Comparison of ENCODE assay signal across 11 mouse cellular contexts in the genomic region with DNA sequence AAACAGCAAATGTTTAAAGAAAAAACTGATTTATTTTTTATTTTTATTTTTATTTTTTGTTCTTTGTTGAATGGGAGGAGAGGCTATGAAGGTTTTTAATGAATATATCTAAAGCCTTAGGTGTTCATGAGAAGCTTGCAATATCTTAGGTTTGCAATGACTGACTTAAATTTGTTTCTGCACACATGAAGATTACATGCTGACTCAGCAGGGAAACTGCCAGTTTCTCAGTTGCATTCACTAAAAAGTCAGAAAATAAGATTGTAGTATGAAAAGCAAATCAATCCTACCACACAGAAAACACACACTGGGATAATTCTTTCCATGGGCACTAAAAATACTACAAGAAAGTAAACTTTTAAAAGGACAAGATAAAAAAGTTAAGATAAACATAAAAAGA. TPM values are rescaled to one million over a fixed set of nuclear protein-coding genes. Genes with fewer than 3 reads are reported as not detected.
DNase-seq lines count a peak whose midpoint lies in the region; ATAC-seq and TF ChIP-seq lines count a peak whose summit lies in the region.
"Had no signal": no experiment of that assay in that cellular context is flagged by ENCODE, and none has a peak within 500 bp of the region (broad histone marks: within the 10 kb centered on the region; RNA-seq: fewer than 3 reads in every experiment).

No protein-coding gene starts in this region.

- H3K4me3 ChIP-seq in forebrain, embryonic 12.5 days (replicated peaks) = no peak overlapping the region
- no peak overlapping the region for H3K4me3 ChIP-seq in forebrain, embryonic 13.5 days
- H3K4me3 ChIP-seq in midbrain, embryonic 10.5 days = no peak overlapping the region; the same call in 1 of the 2 replicates
- H3K4me3 ChIP-seq in midbrain, embryonic 15.5 days = no peak overlapping the region
- no peak overlapping the region for H3K4me3 ChIP-seq in ES-E14 (ENCODE audit: insufficient read depth in 1 of 2, low read depth in 1 of 2, low read length in 2 of 2, poor library complexity in 1 of 2, severe bottlenecking in 1 of 2)
- no peak overlapping the region for H3K4me3 ChIP-seq in hindbrain, postnatal 0 days (ENCODE audit: low read length)

- no peak for ATAC-seq in forebrain, embryonic 12.5 days (ENCODE audit: low FRiP score)
- ATAC-seq in forebrain, embryonic 13.5 days = no peak
- ATAC-seq in midbrain, embryonic 15.5 days (replicated peaks) = no peak
- no peak for ATAC-seq in hindbrain, postnatal 0 days

- H3K27me3 ChIP-seq in forebrain, embryonic 12.5 days = no peaks in the 10 kb centered on the region
- no peaks in the 10 kb centered on the region for H3K27me3 ChIP-seq in forebrain, embryonic 13.5 days
- peaks cover 56% of the 10 kb centered on the region for H3K27me3 ChIP-seq in midbrain, embryonic 10.5 days (ENCODE audit: low read depth, poor library complexity, severe bottlenecking)
- H3K27me3 ChIP-seq in midbrain, embryonic 15.5 days (replicated peaks) = no peaks in the 10 kb centered on the region
- no peaks in the 10 kb centered on the region for H3K27me3 ChIP-seq in hindbrain, postnatal 0 days (ENCODE audit: insufficient read depth, low read length)
- H3K27me3 ChIP-seq: embryonic facial prominence, embryonic 13.5 days; neural tube, embryonic 12.5 days had no signal

- H3K27ac ChIP-seq in forebrain, embryonic 12.5 days = peak overlapping the region; percentile 69; the same call in 1 of the 2 replicates
- H3K27ac ChIP-seq in forebrain, embryonic 13.5 days = no peak overlapping the region
- H3K27ac ChIP-seq in midbrain, embryonic 10.5 days (replicated peaks) = peak overlapping the region; percentile 90
- no peak overlapping the region for H3K27ac ChIP-seq in midbrain, embryonic 15.5 days
- H3K27ac ChIP-seq in ES-E14 (ENCODE audit: insufficient read depth, low read depth, low read length, poor library complexity, severe bottlenecking) = no peak overlapping the region
- no peak overlapping the region for H3K27ac ChIP-seq in hindbrain, postnatal 0 days
- H3K27ac ChIP-seq: embryonic facial prominence, embryonic 13.5 days; neural tube, embryonic 12.5 days had no signal

- no peaks in the 10 kb centered on the region for H3K9me3 ChIP-seq in forebrain, embryonic 12.5 days
- H3K9me3 ChIP-seq in forebrain, embryonic 13.5 days (replicated peaks) = no peaks in the 10 kb centered on the region
- H3K9me3 ChIP-seq in midbrain, embryonic 10.5 days (replicated peaks) = no peaks in the 10 kb centered on the region
- no peaks in the 10 kb centered on the region for H3K9me3 ChIP-seq in midbrain, embryonic 15.5 days
- H3K9me3 ChIP-seq in ES-E14 (ENCODE audit: control insufficient read depth, insufficient read depth, low read depth, low read length) = no peaks in the 10 kb centered on the region
- H3K9me3 ChIP-seq in hindbrain, postnatal 0 days (ENCODE audit: low read length) = no peaks in the 10 kb centered on the region
- H3K9me3 ChIP-seq: embryonic facial prominence, embryonic 13.5 days; neural tube, embryonic 12.5 days had no signal

- H3K9ac ChIP-seq in forebrain, embryonic 12.5 days = no peak overlapping the region
- H3K9ac ChIP-seq in forebrain, embryonic 13.5 days = no peak overlapping the region
- H3K9ac ChIP-seq in midbrain, embryonic 15.5 days = no peak overlapping the region
- no peak overlapping the region for H3K9ac ChIP-seq in ES-E14 (ENCODE audit: insufficient read depth, low read depth, low read length, poor library complexity, severe bottlenecking)
- no peak overlapping the region for H3K9ac ChIP-seq in hindbrain, postnatal 0 days (replicated peaks; ENCODE audit: low read length)
- H3K9ac ChIP-seq: embryonic facial prominence, embryonic 13.5 days; liver, postnatal 0 days; neural tube, embryonic 12.5 days had no signal

- H3K36me3 ChIP-seq in forebrain, embryonic 12.5 days (replicated peaks) = no peaks in the 10 kb centered on the region
- no peaks in the 10 kb centered on the region for H3K36me3 ChIP-seq in forebrain, embryonic 13.5 days (ENCODE audit: poor library complexity, severe bottlenecking)
- no peaks in the 10 kb centered on the region for H3K36me3 ChIP-seq in midbrain, embryonic 10.5 days
- H3K36me3 ChIP-seq in midbrain, embryonic 15.5 days (replicated peaks) = no peaks in the 10 kb centered on the region
- H3K36me3 ChIP-seq in ES-E14 (ENCODE audit: control insufficient read depth, insufficient read depth, low read length, poor library complexity, severe bottlenecking) = no peaks in the 10 kb centered on the region
- no peaks in the 10 kb centered on the region for H3K36me3 ChIP-seq in hindbrain, postnatal 0 days (ENCODE audit: insufficient read depth, low read length)
- H3K36me3 ChIP-seq: embryonic facial prominence, embryonic 13.5 days; neural tube, embryonic 12.5 days had no signal

- no peak overlapping the region for H3K4me2 ChIP-seq in forebrain, embryonic 12.5 days
- no peak overlapping the region for H3K4me2 ChIP-seq in forebrain, embryonic 13.5 days
- H3K4me2 ChIP-seq in midbrain, embryonic 15.5 days = no peak overlapping the region
- peak overlapping the region; percentile 72 for H3K4me2 ChIP-seq in hindbrain, postnatal 0 days (ENCODE audit: low read depth, low read length)

- in situ Hi-C loops in ES-E14 (cut with MboI; ENCODE audit: low sequenced_read_pairs in 2 of 2, unreplicated experiment in 2 of 2) = no loop called here

- TF ChIP-seq CTCF in hindbrain, postnatal 0 days (IDR thresholded peaks at IDR 0.05; ENCODE audit: low read depth) = no peak

- DNase-seq in midbrain, embryonic 10.5 days (ENCODE audit: low spot score) = no peak
- no peak for DNase-seq in ES-E14 (ENCODE audit: low read depth, low spot score)
- DNase-seq in hindbrain, postnatal 0 days (ENCODE audit: low spot score) = no peak
- DNase-seq in urinary bladder, postnatal 14 days (ENCODE audit: low spot score) = no peak
- DNase-seq: thymus, postnatal 25 days had no signal

- peaks cover 14% of the 10 kb centered on the region for H3K4me1 ChIP-seq in forebrain, embryonic 12.5 days
- peaks cover 23% of the 10 kb centered on the region for H3K4me1 ChIP-seq in forebrain, embryonic 13.5 days
- H3K4me1 ChIP-seq in midbrain, embryonic 10.5 days = peaks cover 35% of the 10 kb centered on the region
- peaks cover 28% of the 10 kb centered on the region for H3K4me1 ChIP-seq in midbrain, embryonic 15.5 days
- peaks cover 0 to 6% of the 10 kb centered on the region in 2 experiments; a peak in 1 of 4 replicates for H3K4me1 ChIP-seq in ES-E14 (ENCODE audit: control insufficient read depth in 2 of 2, insufficient read depth in 2 of 2, low read length in 2 of 2, poor library complexity in 1 of 2)
- peaks cover 4% of the 10 kb centered on the region; the same call in 1 of the 2 replicates for H3K4me1 ChIP-seq in hindbrain, postnatal 0 days (ENCODE audit: insufficient read depth, low read length)

TF ChIP-seq in ES-E14, 5 proteins besides CTCF, POLR2A, EP300 and RAD21:
- TF ChIP-seq HCFC1 (IDR thresholded peaks at IDR 0.05; ENCODE audit: borderline replicate concordance, insufficient read depth, low read length) = no peak
- TF ChIP-seq MAFK (IDR thresholded peaks at IDR 0.05; ENCODE audit: insufficient read depth, low read depth, low read length) = peak; percentile 91

RNA-seq across cellular contexts. Expression of a gene that starts 39.6 kb away (rescaled TPM):
- 27.2 and 27.8 TPM in 2 replicates for polyA plus RNA-seq in forebrain, embryonic 12.5 days (2016; fragmentation: Nextera tagmentation; extraction: Ambion mirVana)
- 28.9 and 30.0 TPM in 2 replicates for polyA plus RNA-seq in forebrain, embryonic 13.5 days (2015; fragmentation: Nextera tagmentation; extraction: Ambion mirVana)
- 16.7 and 19.8 TPM in 2 replicates for polyA plus RNA-seq in midbrain, embryonic 10.5 days (2016; fragmentation: Nextera tagmentation; extraction: Ambion mirVana)
- polyA plus RNA-seq in midbrain, embryonic 15.5 days (2015; fragmentation: Nextera tagmentation; extraction: Ambion mirVana) = 18.6 and 23.7 TPM in 2 replicates
- 34.9 and 45.2 TPM in 2 replicates for total RNA-seq in ES-E14 (2012; rRNA removed)
- 24.0 and 27.6 TPM in 2 replicates for total RNA-seq in hindbrain, postnatal 0 days (2014; rRNA removed)
- polyA plus RNA-seq in hindbrain, postnatal 0 days (2015; fragmentation: Nextera tagmentation; extraction: Ambion mirVana) = 13.4 and 15.7 TPM in 2 replicates

Comparison
In these comparisons a context has a peak if more than half of its experiments do, and no peak if none do; other contexts are left out.
1. H3K27ac ChIP-seq: peak in forebrain, embryonic 12.5 days (single experiment) and midbrain, embryonic 10.5 days (single experiment); none in forebrain, embryonic 13.5 days (single experiment), midbrain, embryonic 15.5 days (single experiment), ES-E14 (single experiment) and hindbrain, postnatal 0 days (single experiment).